Mouse (Mus musculus): ENCODE measurements around the gene Gm20517. TPM values are rescaled to one million over a fixed set of nuclear protein-coding genes. Genes with fewer than 3 reads are reported as not detected.

Gene Gm20517
- total RNA-seq, 2 experiments from 2014 or later = 0.49 to 2.3 TPM

- ATAC-seq (ENCODE audit: poor library complexity, severe bottlenecking) = no peak
Measured at GRCm38 (mm10) chr17:47672311-47673111, 61.1 kb downstream of the Gm20517 start.

DNA sequence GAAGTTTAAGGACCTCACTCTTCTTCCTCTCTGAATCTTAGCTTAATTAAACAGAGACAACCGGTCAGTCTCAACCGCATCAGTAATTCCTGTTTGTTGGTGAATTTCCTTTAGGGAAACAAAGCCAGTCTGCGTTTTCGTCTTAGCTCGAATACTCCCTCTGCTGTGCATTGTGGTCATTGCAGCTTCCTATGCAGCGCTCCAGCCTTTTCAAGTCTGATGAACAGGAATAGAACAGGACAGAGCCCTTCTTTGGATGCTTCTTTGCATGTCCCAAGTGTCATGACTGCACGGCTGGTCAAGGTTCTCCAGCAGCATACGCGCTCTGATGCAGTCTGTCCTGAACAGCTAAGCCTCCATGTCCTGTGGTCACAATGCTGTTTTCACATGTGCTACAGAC, 65.2 kb downstream of the Gm20517 start:
- peak; percentile 56 for ATAC-seq (ENCODE audit: poor library complexity, severe bottlenecking)

DNA sequence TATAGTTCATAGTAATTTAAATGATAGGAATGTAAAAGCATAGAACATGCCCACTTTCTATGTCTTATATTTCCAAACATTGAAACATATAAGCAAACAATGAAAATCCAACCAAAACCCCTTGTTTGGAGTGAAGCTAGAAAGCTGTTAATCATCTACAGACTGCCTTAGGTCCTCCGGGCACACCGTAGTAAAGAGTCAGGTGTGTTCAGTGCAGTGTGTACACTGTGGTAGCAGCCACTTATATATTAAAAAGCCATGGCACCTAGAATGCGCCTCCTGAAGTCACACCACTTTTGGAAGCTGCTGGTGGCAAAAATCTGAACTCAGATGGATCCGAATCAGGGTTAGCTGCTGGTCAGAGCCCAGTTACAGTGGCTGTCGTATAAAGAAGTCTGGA, 66.8 kb downstream of the Gm20517 start:
- ATAC-seq (ENCODE audit: poor library complexity, severe bottlenecking) = no peak

- no peak for ATAC-seq (ENCODE audit: poor library complexity, severe bottlenecking)
Measured at GRCm38 (mm10) chr17:47678702-47679101, 67.3 kb downstream of the Gm20517 start.

DNA sequence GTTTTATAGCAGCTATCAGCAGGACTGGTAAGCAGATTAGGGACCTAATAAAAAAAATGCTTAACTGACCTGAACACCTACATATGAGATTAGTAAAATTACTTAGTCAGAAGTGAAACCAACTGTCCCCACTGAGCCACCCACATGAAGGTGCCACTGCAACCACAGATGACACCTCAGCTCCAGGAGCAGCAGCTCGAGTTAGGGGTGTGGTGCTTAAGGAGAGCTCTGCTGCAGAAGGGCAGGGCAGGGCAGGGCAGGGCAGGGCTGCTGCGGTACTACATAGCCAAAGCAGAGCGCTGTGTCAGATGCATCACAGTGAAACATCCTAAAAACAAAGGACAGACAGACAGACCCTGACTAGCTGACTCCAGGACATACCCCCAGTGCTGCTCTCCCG, 71.4 kb downstream of the Gm20517 start:
- no peak for ATAC-seq (ENCODE audit: poor library complexity, severe bottlenecking)

DNA sequence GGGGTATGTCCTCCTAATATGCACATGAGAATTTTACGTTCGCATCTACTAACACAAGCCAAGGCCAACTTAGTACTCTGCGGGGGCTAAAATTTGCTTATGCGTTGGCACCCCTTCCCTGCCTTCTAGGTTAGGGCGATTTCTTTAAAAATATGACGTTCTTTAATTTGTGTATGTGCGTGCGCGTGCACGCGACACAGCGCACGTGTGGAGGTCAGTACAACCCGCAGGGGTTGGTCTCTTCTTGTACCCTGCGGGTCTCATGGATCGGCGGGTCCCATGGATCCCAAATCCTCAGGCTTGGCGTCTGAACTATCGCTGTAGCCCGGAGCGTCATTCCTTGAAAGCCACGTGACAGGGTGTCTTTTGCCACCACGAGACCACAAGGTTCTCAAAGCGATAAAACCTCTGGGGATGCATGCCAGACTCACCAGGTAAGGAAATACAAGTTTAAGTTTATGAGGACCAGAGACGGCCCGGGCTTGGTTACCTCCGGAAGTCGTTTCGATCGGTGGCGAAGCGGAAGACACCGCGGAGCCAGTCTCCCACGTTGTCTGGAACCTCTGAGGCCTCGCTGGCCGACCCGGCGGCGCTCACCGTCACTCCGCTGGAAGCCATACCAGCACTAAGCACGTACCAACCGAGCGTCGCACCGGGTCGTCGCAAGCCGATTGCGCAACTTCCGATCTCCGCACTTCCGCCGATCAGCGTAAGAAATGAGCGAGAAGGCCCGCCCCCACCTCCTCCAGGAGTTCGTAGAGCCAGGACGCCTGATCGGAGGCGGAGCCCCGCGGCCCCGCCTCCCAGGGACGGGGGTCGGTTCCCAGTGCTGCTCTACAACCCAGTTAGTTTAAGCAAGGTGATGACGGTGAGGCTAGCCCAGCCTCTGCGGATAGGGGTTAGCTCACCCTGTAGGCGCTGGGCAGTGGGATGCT, 76.3 kb downstream of the Gm20517 start:
- peak; percentile 93 for ATAC-seq (ENCODE audit: poor library complexity, severe bottlenecking)

GRCm38 (mm10) chr17:47688344-47688607, 76.9 kb downstream of the Gm20517 start, which contains the start of gene Tomm6:
TSS of gene Tomm6 (minus strand) at chr17:47688386.
- ATAC-seq (ENCODE audit: poor library complexity, severe bottlenecking) = no peak

GRCm38 (mm10) chr17:47688608-47689575, 77.5 kb downstream of the Gm20517 start, which contains the start of gene Frs3:
TSS of gene Frs3 (plus strand) at chr17:47689030.
- ATAC-seq (ENCODE audit: poor library complexity, severe bottlenecking) = peak; percentile 34

DNA sequence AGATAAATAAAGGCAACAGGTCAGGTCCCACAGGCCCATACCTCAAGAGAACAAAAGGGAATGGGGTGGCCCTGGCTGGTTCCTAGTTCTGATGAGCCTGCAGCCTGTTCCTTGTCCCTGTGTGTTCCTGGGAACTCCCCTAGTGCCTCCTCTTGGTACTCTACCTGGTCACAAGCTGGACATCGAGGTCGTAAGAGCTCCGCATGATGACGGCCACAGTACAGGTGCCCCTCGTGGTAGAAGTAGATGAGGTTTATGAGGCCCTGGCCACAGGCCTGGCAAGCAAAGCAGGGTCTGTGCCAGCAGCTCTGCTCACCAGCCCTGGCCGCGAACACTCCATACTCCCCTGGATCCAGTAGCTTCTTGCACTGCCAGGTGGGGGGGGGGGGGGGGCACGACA, 78.5 kb downstream of the Gm20517 start:
- ATAC-seq (ENCODE audit: poor library complexity, severe bottlenecking) = no peak

- ATAC-seq (ENCODE audit: poor library complexity, severe bottlenecking) = no peak
Measured at GRCm38 (mm10) chr17:47691650-47692049, 80.3 kb downstream of the Gm20517 start.

GRCm38 (mm10) chr17:47693671-47694441, 82.5 kb downstream of the Gm20517 start:
- ATAC-seq (ENCODE audit: poor library complexity, severe bottlenecking) = no peak

DNA sequence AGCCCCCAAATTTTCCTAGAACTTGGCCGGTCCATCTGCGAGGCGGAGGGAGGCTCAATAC, 82.9 kb downstream of the Gm20517 start, which contains the start of gene Gm21981:
Gene Gm21981, minus strand, starts transcription at position 14 of the 61 bp plus-strand sequence.
- no peak for ATAC-seq (ENCODE audit: poor library complexity, severe bottlenecking)

DNA sequence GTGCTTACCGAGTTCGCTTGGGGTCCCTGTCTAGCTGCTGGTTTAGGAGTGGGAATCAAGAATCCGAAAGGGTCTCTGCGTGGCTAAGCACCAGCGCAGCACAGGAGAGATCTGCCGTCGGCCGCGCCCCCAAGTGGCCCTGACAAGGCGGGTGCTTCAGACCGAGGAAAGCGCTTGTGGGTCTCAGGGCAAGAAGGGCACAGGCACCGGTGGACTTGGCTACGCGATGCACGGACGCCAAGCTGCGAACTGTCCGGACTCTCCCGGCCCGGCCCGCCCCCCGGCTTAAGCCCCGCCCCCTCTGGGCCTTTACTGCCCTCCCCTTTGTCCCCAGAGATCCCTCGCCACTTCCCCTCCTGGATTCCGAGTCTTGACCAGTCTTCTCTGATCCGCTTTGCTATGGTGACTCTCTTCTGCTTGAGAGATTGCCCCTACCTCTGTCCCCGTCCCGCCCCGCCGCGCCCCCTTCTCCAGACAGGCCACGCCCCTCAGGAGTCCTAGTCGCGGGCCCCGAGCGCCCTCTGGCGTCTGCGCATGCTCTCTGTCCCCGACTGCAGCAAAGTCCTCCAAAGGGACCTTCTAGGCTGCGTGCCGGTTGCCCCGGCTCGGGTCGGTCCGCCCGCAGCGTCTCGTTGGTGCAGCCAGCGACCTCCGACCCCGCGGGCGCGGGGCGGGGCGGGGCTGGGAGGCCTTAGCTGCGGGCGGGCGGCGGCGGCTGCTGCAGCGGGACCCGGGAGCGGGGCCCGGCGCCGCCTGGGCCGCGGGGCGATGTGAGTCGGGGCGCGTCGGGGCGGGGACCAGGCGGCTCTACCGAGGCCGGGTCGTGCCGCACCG, 83.3 kb downstream of the Gm20517 start, which contains the start of gene Prickle4:
Gene Prickle4, minus strand, starts transcription at position 234 of the 834 bp plus-strand sequence.
- ATAC-seq (ENCODE audit: poor library complexity, severe bottlenecking) = peak; percentile 96

DNA sequence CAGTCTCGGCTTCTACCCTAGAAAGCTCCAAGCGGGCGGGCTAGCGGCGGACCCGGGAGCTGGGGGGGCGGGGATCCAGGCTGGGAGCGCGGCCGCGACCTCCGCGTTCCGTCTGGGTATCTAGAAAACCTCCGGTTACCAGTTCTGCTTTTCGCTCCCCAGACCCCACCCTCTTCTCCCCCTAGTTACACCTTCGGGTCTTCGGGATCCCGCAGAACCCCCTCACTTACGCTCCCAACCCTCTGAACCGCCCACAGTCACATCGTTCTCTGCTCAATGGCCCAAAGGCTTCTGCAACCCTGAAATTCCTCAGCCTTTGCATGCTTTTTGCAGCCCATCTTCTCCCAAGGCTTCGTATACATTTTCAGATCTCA, 83.9 kb downstream of the Gm20517 start:
- no peak for ATAC-seq (ENCODE audit: poor library complexity, severe bottlenecking)

DNA sequence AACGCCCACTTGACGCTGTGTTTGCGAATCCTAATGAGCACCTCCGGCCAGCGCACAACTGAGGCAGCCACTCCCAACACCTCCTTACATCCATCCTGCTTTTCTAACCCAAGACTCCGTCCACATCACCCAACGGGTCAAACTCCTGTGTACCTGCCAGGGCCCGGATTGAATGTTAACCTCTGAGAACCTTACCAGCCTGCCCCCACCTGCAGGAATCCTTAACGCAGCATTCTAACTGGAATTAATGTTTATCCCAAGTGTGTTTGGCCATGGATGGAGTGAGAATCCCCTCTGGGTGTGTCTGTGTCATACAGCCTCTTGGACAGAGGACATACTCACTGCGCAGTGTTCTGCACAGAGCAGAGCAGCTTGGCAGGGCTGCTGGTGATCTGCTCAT, 86.8 kb downstream of the Gm20517 start:
- ATAC-seq (ENCODE audit: poor library complexity, severe bottlenecking) = no peak

GRCm38 (mm10) chr17:47699055-47699454, 87.7 kb downstream of the Gm20517 start:
- ATAC-seq (ENCODE audit: poor library complexity, severe bottlenecking) = no peak

DNA sequence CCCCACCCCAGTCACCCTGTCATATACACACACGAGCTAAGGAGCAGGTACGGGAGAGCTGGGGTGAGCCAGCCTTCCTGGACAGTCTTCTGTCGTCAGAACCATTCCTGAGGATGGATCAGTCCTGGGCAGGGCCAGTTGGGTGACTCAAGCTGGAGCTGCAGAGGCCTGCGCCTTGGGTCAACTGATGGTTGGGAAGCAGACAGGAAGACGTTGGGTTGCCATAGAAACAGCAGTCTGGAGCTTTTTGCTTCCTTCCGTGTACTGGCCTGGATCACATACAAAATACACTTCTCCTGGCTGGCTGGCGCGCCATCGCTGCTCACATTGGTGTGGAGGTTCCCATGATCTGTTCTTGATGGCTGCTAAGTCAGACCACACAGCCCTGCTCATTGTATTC, 90.4 kb downstream of the Gm20517 start:
- no peak for ATAC-seq (ENCODE audit: poor library complexity, severe bottlenecking)

DNA sequence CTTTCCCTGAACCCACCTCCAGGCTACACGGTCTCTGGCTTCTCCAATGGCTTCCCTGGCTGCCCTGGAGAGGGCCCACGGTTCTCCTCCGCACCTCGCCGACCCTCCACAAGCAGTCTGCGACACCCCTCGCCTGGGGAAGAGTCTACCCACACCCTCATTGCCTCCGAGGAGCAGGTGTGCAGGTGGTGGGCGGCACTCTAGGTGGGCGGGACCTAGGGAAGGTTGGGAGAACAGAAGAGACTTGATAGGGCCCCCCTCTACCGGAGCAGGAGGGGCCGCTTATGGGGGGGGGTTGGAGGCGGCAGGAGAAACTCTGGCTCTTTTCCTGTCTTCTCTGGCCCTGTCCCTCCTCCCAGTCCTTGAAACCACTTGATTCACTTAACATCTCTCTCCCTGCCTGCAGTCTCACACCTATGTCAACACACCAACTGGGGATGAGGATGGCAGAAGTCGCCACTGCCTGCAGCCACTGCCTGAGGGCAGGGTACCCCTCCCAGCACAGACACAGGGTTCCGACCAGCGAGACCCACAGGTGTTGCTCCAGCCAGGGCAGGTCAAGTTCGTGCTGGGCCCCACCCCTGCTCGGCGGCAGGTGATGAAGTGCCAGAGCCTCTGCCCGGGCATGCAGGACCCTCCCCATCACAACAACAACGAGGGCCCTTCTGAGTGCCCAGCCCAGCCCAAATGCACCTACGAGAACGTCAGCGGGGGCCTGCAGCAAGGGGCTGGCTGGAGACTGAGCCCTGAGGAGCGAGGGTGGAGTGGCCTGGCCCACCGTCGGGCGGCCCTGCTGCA, 91.4 kb downstream of the Gm20517 start:
- ATAC-seq (ENCODE audit: poor library complexity, severe bottlenecking) = no peak

DNA sequence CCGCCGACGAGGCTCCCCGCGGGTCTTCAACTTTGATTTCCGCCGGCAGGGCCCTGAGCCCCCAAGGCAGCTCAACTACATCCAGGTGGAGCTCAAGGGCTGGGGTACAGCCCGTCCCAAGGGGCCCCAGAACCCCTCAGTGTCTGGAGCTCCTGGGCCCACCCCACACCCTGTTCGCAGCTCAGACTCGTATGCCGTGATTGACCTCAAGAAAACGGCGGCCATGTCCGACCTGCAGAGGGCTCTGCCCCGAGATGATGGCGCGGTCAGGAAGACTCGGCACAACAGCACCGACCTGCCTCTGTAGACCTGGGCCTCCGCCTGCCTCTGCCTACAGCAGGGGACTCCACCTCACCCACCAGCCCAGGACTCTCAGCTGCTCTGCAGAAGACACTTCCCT, 92.2 kb downstream of the Gm20517 start:
- ATAC-seq (ENCODE audit: poor library complexity, severe bottlenecking) = no peak

Measured in megakaryocyte, adult 5-6 weeks (primary cell).